Mouse (Mus musculus) lung, postnatal 0 days (tissue): Measurements from ENCODE around the gene Pam16. TPM values are rescaled to one million over a fixed set of nuclear protein-coding genes. Genes with fewer than 3 reads are reported as not detected.

Source experiments
- ATAC-seq: fragments of 200-750 bp; cut with Nextera tagmentation; 2 replicates; pipeline ENCODE4 v1.8.0; 2017; ENCODE audit warnings: moderate library complexity
- DNase-seq: peaks from one replicate; pipeline ENCODE4 v3.0.0-alpha.2; 2016; ENCODE audit warnings: low spot score
- H3K27ac ChIP-seq: fragments of 300-500 bp; sonication (generic); 2 replicates; pipeline ENCODE4 v1.5.1; 2014; ENCODE audit warnings: antibody characterized with exemption, mild to moderate bottlenecking, low read length, mixed read lengths
- H3K27me3 ChIP-seq: fragments of 300-500 bp; sonication (generic); replicated peaks from 2 replicates; pipeline ENCODE4 v1.6.1; 2014; ENCODE audit warnings: low read length, mixed read lengths; ENCODE audit not compliant: insufficient read depth
- H3K36me3 ChIP-seq: fragments of 300-500 bp; sonication (generic); 2 replicates; pipeline ENCODE4 v1.6.1; 2014; ENCODE audit warnings: low read length, mixed read lengths; ENCODE audit not compliant: insufficient read depth
- H3K4me1 ChIP-seq: fragments of 300-500 bp; sonication (generic); 2 replicates; pipeline ENCODE4 v1.6.1; 2014; ENCODE audit warnings: antibody characterized with exemption, low read depth, low read length, mixed read lengths; ENCODE audit not compliant: insufficient read depth
- H3K4me2 ChIP-seq: fragments of 300-500 bp; sonication (generic); replicated peaks from 2 replicates; pipeline ENCODE4 v1.6.1; 2014; ENCODE audit warnings: low read depth, mild to moderate bottlenecking, low read length, moderate library complexity, mixed read lengths
- H3K4me3 ChIP-seq: fragments of 300-500 bp; sonication (generic); 2 replicates; pipeline ENCODE4 v1.5.1; 2014; ENCODE audit warnings: low read depth, low read length
- H3K9ac ChIP-seq: fragments of 300-500 bp; sonication (generic); replicated peaks from 2 replicates; pipeline ENCODE4 v1.6.1; 2014; ENCODE audit warnings: low read depth, mild to moderate bottlenecking
- H3K9me3 ChIP-seq: fragments of 300-500 bp; sonication (generic); 2 replicates; pipeline ENCODE4 v1.6.1; 2016; ENCODE audit warnings: low read length, mixed read lengths
- CTCF ChIP-seq: IDR thresholded peaks from 2 replicates; pipeline ENCODE4 v1.5.1; 2016; ENCODE audit warnings: antibody characterized with exemption, mild to moderate bottlenecking
- EP300 ChIP-seq: IDR thresholded peaks from 2 replicates; pipeline ENCODE4 v1.6.1; 2016; ENCODE audit warnings: antibody characterized with exemption, mild to moderate bottlenecking, control low read depth
- WGBS: fragments of 180-500 bp; shearing (Covaris S2); extraction: QIAGEN DNeasy Blood & Tissue Kit; methylation state at CpG from one replicate; pipeline ENCODE4 v1.1.7; 2014; 5-methylcytosine and 5-hydroxymethylcytosine counted together
- polyA plus RNA-seq: library from polyadenylated mRNA; unstranded; fragments of >200 nt; fragmentation: Nextera tagmentation; extraction: Ambion mirVana; gene quantifications from 2 replicates; pipeline ENCODE4 v1.2.1, GENCODE M21; 2015

Pam16 gene
- polyA plus RNA-seq, 1 experiment from 2014 or later, result 78.4 TPM

DNA sequence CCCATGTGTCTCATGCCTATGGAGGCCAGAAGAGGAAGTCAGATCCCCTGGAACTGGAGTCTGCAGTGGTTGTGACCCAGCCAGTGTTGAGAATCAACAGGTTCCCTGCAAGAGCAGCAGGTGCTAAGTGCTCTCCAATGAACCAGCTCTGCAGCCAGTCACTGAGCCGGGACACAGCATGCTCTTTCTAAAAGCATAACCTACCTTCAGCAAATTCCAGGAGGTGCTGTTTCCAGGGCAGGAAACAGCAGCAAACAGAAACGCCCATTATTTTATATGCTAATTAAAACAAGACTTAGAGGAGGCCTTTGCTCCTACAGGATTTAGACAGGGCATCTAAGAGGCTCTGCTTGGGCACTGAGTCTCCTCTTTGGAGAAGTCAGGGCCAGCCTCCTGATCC, 48.8 kb downstream of the Pam16 start:
- ATAC-seq, result no peak
- Histone ChIP-seq H3K9me3 (no peaks in the 10 kb centered on the region), H3K36me3 (no peaks in the 10 kb centered on the region), H3K27me3 (no peaks in the 10 kb centered on the region), H3K4me3 (no peak overlapping the region), H3K4me1 (no peaks in the 10 kb centered on the region), H3K4me2 (no peak overlapping the region), H3K27ac (no peak overlapping the region), H3K9ac (no peak overlapping the region)
- TF ChIP-seq CTCF, result no peak
- no peak for TF ChIP-seq EP300
- no peak for DNase-seq
- WGBS, result 35% methylated on average over 2 of the region's 2 CpGs

DNA sequence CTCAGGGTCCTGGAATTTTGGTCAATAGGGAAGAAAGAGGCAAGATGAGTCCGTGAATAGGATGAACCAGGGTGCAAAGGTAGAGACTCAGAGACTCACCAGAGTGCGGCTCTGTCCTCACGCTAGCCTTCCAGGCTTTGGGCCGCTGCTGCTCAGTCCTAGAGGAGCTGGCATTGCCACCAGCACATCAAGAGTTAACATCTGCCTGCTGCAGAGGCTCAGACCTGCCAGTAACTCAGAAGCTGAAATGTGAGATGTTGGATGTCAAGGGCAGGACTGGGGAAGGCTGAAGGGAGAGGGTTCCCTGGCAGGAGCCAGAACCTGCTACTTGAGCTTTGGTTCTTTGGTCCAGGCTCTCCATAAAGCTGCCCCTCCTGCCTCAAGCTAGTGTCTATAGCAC, 54.1 kb downstream of the Pam16 start:
- no peak overlapping the region for H3K4me2 ChIP-seq
- no peak overlapping the region for H3K4me3 ChIP-seq
- no peaks in the 10 kb centered on the region for H3K4me1 ChIP-seq
- H3K9ac ChIP-seq, result no peak overlapping the region
- no peak for DNase-seq
- no peaks in the 10 kb centered on the region for H3K9me3 ChIP-seq
- ATAC-seq, result 0 out of 2 replicates have a peak, but pooled peaks have one; percentile 30
- TF ChIP-seq CTCF, result no peak
- TF ChIP-seq EP300, result no peak
- no peaks in the 10 kb centered on the region for H3K36me3 ChIP-seq
- no peaks in the 10 kb centered on the region for H3K27me3 ChIP-seq
- H3K27ac ChIP-seq, result no peak overlapping the region
- WGBS, result 47% methylated on average over 4 of the region's 4 CpGs

DNA sequence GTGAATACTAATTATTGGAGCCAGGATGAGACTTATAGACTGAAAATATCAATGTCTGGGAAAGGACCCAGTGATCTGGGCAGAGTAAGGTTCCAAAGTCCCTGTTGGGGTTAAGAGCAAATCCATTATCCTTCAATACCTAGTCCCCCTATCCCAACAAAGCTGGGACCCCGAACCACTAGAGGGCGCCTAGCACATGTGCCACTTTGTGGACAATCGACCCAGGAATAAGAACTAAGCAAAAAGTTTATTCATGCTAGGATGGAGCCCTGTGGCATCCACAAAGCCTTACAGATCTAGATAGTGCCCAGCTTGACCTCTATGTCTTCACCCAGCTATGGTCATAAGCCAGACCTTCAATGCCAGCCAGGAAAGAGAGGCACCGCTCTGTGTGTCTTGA, 56.9 kb downstream of the Pam16 start:
- DNase-seq (peak; percentile 87), ATAC-seq (peak; percentile 65)
- Histone ChIP-seq H3K27me3 (no peaks in the 10 kb centered on the region), H3K4me2 (no peak overlapping the region), H3K9me3 (no peaks in the 10 kb centered on the region), H3K9ac (no peak overlapping the region), H3K36me3 (no peaks in the 10 kb centered on the region), H3K4me3 (no peak overlapping the region), H3K4me1 (no peaks in the 10 kb centered on the region), H3K27ac (no peak overlapping the region)
- 19% methylated on average over 4 of the region's 4 CpGs for WGBS
- peak; percentile 94 for TF ChIP-seq CTCF
- no peak for TF ChIP-seq EP300

Other genes with a start within 250 kb of the Pam16 start
- gene Adcy9, start 204.5 kb downstream of the Pam16 start, polyA plus RNA-seq, result 2.9 and 3.1 TPM in 2 replicates
- gene Srl, start 83.2 kb downstream of the Pam16 start, polyA plus RNA-seq, result 5.5 and 6.6 TPM in 2 replicates
- gene Tfap4, start 65.1 kb downstream of the Pam16 start, polyA plus RNA-seq, result 5.7 and 6.4 TPM in 2 replicates
- 20.7 and 26.5 TPM in 2 replicates for gene Glis2, start 30.3 kb downstream of the Pam16 start, polyA plus RNA-seq
- gene Vasn, start 15.0 kb upstream of the Pam16 start, polyA plus RNA-seq, result 17.4 and 18.0 TPM in 2 replicates
- gene Dnaja3, start 15.0 kb upstream of the Pam16 start, polyA plus RNA-seq, result 37.8 and 38.9 TPM in 2 replicates
- gene Coro7, start 54.8 kb upstream of the Pam16 start, polyA plus RNA-seq, result 8.7 and 9.0 TPM in 2 replicates
- 6.0 and 7.1 TPM in 2 replicates for gene Nmral1, start 94.4 kb upstream of the Pam16 start, polyA plus RNA-seq
- 92.4 and 97.9 TPM in 2 replicates for gene Hmox2, start 101.4 kb upstream of the Pam16 start, polyA plus RNA-seq
- 57.5 and 68.2 TPM in 2 replicates for gene Cdip1, start 165.3 kb upstream of the Pam16 start, polyA plus RNA-seq
- 2.2 and 2.4 TPM in 2 replicates for gene 4930562C15Rik, start 210.4 kb upstream of the Pam16 start, polyA plus RNA-seq